Mouse (Mus musculus) embryo, embryonic 9.5 days (tissue): ENCODE measurements at regions not wholly inside any gene's neighbourhood (a gene's known extent, or its start where the extent isn't known, plus 50 kb on each side); places are given as distances from the start of the nearest gene placed in this dataset.

Source experiments
- DNase-seq: peaks from one replicate; pipeline ENCODE4 v3.0.0-alpha.2; 2017; ENCODE audit errors: extremely low spot score

DNA sequence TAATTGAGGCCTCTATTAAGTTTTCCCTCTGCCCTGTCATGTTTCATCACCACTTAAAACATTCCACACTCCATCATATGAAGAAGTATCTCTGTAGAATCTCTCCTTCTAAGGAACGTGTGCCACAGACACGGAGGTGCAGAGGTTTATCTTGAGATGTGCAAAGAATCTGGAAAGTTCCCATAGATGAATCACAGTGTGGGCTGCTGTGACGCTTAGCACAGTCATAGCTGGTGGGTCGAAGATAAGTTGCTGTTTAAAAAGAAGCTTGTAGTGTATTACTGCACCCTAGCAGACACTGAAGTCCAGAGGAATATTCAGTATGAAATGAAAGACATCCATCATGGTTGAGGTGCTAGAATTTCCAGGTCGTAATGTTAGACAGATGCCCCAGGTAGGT, 179.9 kb upstream of the 4930583I09Rik start:
- DNase-seq: no peak

GRCm38 (mm10) chr17:65014682-65015081, 178.8 kb upstream of the 4930583I09Rik start:
- no peak for DNase-seq

DNA sequence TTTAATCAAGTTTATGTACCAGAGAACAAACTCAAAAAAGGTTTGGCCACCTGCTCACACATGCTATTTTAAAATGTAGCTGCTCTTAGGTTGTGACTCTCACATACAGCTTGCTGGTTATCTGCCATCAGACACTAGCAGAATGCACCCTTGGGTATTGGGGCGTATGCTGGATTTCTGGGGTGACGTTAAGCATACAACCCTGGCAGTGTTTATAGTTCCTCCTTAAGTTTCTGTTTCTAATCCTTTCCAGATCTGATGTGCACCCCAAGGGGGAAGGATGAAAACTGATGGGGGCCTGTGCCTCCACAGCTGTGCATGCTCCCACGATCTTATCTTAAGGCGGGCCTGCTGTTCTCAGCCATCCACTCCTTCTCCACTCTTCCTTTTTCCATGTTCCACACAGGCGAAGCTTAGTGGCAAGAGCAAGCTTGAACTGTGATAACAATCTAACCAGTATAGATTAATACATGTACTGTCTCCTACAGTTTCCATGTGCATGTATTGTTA, 164.8 kb upstream of the 4930583I09Rik start:
- DNase-seq: no peak

GRCm38 (mm10) chr17:64994483-64994882, 158.6 kb upstream of the 4930583I09Rik start:
- no peak for DNase-seq

- no peak for DNase-seq
Measured at GRCm38 (mm10) chr17:64991262-64991661, 155.4 kb upstream of the 4930583I09Rik start.

DNA sequence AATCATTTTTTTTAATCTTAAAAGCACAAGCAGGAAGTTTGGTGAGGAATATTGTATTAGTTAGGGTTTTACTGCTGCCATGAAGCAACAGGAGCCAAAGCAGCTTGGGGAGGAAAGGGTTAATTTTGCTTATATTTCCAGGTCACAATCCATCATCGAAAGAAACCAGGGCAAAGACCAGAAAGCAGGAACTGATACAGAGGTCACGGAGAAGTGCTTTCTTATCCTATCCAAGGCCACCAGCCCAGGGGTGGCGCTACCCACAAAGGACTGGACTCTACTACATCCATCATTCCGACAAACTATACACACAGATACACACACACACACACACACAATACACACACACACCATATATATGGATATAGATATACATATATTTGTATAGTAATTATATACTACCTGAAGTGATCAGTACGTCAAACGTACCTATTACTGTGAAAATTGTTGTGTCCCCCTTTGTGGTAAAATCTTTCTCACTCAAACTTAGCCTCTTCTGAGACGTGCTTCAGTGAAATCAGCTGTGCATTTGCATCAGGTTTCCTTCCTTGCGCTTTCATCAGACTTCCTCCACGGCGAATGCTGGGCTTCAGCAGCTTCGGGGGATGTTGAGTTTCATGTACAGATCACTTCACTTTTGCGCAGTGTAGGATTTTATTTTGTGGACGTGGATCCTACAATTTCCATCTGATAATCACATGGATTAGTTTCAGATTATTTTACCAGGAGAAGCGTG, 148.6 kb upstream of the 4930583I09Rik start:
- DNase-seq: no peak

- DNase-seq: no peak
Measured at GRCm38 (mm10) chr17:64983480-64983879, 147.6 kb upstream of the 4930583I09Rik start.

DNA sequence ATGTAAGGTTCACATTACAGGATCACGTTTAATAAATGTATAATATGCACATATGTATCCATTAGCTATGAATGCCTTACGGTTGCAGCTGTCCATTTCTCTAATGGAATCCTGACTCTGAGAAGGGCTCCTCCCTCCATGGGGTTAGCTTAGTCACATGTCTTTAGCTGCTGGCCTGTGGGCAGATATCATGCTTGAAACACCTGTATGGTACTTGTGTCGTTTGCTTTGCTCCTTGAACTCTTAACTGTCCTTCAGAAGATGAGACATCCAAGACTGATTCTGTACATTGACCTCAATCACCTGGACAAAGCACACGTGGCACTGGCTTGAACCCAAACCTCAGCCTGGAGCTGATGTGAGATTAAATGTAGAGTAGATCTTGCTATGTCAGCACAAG, 128.3 kb upstream of the 4930583I09Rik start:
- DNase-seq: no peak

- no peak for DNase-seq
Measured at GRCm38 (mm10) chr17:64961887-64962286, 126.0 kb upstream of the 4930583I09Rik start.

DNA sequence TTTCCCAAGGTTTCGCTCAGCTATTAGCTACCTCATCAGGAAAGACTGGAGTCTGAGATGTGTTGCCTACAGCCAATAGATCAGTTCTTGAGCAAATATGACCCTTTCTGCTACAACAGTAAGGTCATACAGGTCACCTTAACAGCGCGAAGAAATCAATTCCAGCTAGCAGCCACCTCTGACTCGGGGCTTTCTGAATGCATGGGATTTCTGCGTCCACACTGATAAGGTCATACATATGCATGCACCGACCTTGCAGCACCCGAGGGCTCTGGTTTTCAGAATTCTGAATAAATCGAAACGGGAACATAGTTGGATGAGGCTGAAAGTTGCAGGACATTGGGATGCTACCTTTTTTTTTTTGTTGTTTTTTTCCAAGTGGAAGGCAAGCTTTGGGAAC, 121.6 kb upstream of the 4930583I09Rik start:
- no peak for DNase-seq

GRCm38 (mm10) chr17:64956506-64956905, 120.6 kb upstream of the 4930583I09Rik start:
- DNase-seq: no peak

DNA sequence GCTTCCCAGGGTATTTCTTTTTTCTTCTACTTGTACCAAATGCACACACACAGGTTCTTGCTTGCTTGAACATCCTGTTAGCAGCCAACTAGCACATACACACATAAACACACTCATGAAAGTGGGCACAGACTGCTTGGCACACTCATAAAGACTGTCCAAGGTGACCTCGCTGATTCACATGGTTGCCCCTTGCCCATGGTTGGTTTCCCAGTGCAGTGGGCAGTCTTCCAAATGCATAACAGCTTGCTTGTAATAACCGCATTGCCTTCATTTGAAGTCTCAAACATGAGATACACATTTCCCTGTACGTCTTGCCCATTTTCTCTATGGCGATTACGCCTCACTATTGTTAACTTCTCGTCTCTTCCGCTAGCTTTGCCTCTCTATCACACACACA, 117.4 kb upstream of the 4930583I09Rik start:
- DNase-seq: no peak

GRCm38 (mm10) chr17:64951625-64951940, 115.7 kb upstream of the 4930583I09Rik start:
- DNase-seq: no peak

DNA sequence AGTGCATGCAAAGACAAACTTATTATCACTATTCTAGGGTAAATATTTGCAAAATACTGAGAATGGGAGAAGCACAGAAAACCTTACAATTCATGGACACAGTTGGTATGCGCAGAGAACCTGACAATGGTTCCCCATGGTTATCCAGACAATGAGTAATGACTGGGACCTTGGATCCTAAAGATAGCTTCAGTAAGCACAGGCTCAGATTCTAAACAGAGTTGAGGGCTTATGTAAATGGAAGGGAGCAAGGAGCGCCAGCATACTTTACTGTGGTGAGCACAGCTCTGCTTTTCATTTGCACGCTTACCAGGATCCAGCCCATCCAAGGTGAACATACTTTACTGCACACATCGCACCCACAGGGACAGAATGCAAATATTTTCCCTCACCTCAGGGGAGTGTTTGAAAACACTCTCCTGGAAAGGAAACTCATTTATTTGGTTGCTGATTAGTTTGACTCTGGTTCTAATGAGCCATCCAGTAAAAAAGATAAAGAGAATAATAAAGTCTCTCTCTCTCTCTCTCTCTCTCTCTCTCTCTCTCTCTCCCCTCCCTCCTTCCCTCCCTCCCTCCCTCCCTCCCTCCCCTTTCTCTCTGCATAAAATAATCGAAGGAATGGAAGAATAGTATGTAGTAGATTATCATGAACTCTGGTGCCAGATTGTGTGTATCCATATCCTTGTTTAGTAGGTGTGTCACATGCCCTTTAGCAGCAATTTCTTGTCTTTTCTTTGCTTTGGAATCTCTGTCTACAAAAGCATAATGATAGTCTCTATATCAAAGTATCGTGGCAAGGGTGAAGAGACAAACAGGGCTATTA, 115.1 kb upstream of the 4930583I09Rik start:
- no peak for DNase-seq

DNA sequence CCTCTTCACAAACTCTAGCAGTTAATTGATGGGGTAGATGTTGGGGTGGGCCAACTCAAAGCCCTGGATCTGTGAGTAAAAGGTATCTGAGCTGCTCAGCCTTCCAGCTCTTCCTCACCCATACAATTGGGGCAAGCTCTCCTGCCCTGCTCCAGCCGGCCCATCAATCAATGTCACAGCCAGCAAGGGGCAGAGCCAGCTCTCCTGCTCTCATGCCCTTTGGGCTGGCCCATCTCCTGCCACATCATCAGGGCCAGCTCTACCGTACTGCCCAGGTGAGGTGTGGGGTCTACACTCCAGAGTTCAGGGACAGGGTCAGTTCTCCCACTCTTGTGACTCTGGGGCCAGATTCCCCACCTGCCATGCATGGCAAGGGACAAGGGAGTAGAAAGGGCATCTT, 107.3 kb upstream of the 4930583I09Rik start:
- no peak for DNase-seq

DNA sequence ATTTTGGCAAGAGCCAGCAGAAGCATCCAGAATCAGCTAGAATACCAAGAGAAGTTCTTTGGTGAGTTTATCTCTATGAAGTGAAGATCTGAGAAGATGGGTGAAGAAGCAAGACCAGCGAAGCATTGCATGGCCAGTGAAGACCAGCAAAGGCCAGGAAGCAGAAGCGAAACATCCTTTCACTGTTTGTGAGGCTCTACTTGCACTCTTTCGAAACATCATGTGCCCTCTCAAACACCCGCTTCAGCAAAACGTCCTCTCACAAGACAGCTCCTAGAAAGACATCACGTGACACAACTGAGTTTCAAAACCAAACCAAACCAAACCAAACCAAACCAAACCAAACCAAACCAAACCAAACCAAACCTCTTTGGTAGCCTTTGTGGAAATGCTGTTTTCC, 105.7 kb upstream of the 4930583I09Rik start:
- DNase-seq: no peak

DNA sequence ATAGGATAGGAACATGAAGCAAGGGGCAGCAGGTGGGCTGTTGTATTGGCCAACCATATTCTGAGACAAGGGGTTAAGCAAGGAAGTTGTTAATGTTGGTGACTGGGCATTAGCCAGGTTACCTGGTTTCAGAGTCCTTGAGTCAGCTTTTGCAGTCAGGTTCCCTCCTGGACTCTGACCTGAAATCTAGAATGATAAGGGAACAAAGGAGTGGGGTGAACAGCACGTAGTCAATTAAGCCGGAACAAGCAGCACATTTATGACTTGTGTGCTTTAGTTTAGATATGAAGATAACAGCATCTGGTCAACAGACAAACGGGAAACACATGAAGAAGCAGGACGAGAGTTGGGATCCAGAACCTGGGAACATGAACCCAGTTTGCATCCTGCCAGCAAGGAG, 99.8 kb upstream of the 4930583I09Rik start:
- no peak for DNase-seq

DNA sequence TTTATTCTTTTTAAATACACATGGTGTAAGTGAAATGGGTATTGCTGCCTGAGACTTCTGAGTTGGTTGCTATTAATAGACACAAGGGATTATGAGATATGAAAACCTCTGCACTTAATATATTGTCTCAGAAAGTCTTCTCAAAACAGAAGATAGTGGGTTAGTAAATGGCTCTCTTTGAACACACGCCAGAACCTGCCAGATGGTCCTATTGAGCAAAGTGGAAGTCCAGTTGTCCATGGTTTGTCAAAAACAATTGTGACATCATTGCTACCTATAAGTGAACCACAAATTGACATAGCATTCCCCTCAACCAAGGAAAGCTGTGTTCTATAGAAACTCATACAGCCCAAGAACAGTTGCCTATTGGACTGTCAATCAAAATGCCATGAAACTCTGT, 98.5 kb upstream of the 4930583I09Rik start:
- DNase-seq: no peak

GRCm38 (mm10) chr17:64930816-64931428, 95.1 kb upstream of the 4930583I09Rik start:
- DNase-seq: peak; percentile 9

DNA sequence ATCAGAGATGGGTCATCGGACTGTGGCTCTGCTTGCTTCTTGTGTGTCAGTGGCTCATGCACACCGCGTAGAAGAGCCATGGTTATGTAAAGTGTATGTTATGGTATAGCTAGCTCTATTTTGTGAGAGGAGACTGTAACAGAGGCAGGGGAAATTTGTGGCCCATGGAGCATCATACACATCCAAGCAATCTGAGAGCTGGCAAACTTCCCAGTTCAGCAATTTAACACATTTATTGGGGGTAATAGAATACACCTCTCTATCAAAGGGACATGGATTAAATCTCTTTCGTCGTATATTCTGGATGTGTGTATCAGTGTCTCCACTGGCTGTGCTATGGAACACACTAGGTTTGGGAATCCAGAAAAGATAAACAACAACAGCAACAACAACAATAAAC, 87.9 kb upstream of the 4930583I09Rik start:
- no peak for DNase-seq

DNA sequence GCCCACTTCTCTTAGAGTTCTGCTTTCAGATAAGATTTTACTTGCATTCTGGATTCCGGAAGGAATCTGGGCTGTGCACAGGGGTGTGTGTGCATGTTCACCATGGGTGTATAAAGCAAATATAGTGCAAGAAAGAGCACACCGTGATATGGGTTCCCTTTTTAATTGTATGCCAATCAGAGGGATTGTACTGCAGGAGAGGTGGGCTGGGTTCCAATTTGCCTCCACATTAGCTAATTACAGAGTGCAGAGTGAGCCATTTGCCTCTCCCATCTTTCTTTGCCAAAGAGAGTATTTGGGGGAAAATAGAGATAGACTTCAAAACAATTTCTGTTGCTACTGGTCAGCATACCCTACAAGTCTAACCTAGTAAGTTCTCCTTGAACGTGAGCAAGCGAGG, 86.4 kb upstream of the 4930583I09Rik start:
- no peak for DNase-seq

GRCm38 (mm10) chr17:64920236-64920635, 84.4 kb upstream of the 4930583I09Rik start:
- no peak for DNase-seq

GRCm38 (mm10) chr17:64917830-64918229, 82.0 kb upstream of the 4930583I09Rik start:
- no peak for DNase-seq
